Mouse (Mus musculus): ENCODE measurements at regions not wholly inside any gene's neighbourhood (a gene's known extent, or its start where the extent isn't known, plus 50 kb on each side); places are given as distances from the start of the nearest gene placed in this dataset.

DNA sequence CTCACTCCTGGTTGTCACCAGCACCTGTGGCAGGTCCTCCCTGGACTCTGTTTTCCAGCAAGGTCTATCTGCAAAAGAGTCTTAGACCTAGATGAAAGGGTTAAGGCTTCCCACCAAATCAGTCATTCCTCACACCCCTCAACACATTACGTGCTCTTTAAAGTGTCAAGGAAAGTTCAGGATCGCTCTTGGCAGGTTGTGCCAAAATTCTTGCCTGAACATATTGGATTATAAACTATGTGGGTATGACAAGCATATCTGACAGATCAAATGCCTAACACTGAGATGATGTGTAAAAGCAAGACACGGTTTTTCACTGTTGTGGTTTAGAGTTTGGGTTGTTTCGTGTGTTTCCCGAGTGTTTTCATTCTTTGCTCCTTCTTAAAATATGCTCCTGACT lies 193.0 kb upstream of the Six2 start:
- WGBS, result 45% methylated on average over 5 of the region's 5 CpGs
- Histone ChIP-seq H3K4me2 (replicated peaks) (no peak overlapping the region), H3K4me1 (peaks cover 29% of the 10 kb centered on the region), H3K36me3 (no peaks in the 10 kb centered on the region), H3K27me3 (no peaks in the 10 kb centered on the region), H3K4me3 (no peak overlapping the region), H3K27ac (no peak overlapping the region), H3K9ac (no peak overlapping the region), H3K9me3 (no peaks in the 10 kb centered on the region)
- no peak for ATAC-seq (ENCODE audit: insufficient number of reproducible peaks, insufficient read depth, low FRiP score, low TSS enrichment)

DNA sequence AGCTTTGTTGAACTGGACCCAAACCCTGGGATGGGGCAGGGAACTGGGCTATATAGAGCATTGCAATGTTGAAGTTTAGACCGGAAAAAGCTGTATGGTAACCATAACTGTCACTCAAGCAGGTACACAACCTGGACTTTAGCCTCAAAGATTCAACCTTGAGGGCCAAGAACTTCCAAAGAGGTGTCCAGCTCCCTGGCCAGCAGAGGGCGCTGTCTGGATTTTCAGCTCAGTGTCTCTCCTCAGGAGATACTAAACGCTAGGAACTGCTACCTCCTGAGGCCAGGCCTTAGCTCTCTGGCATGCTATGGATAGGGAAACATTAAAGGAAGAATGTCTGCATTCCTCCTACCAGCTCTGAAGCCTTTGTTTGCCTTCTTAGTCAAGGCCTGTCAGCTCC lies 189.4 kb upstream of the Six2 start:
- H3K27ac ChIP-seq, result no peak overlapping the region
- peaks cover 18% of the 10 kb centered on the region for H3K27me3 ChIP-seq
- WGBS, result 45% methylated on average over 3 of the region's 3 CpGs
- no peak overlapping the region for H3K9ac ChIP-seq
- no peaks in the 10 kb centered on the region for H3K36me3 ChIP-seq
- H3K4me2 ChIP-seq (replicated peaks), result no peak overlapping the region
- no peak overlapping the region for H3K4me3 ChIP-seq
- ATAC-seq (ENCODE audit: insufficient number of reproducible peaks, insufficient read depth, low FRiP score, low TSS enrichment), result no peak
- H3K4me1 ChIP-seq, result peaks cover 49% of the 10 kb centered on the region
- no peaks in the 10 kb centered on the region for H3K9me3 ChIP-seq

DNA sequence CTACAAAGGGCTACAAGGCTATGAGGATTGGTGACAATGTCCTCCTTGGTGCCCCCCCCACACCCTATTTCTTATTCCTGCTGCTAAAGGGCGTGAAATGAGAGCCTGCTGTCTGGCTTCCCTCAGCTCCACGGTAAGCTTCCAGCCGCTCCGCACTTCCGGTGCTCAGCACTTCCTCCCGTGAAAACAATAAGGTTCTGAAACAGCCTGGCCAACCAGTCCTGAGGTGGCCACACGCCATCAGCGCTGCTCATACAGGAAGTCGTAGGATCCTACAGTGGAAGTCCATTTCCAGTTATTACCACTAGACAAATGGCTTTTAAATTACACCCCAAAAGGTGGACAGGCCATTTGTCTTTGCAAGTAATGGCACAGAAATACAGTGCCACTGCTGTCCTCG lies 188.8 kb upstream of the Six2 start:
- no peak overlapping the region for H3K9ac ChIP-seq
- H3K4me3 ChIP-seq, result no peak overlapping the region
- ATAC-seq (ENCODE audit: insufficient number of reproducible peaks, insufficient read depth, low FRiP score, low TSS enrichment), result no peak
- H3K27me3 ChIP-seq, result peaks cover 18% of the 10 kb centered on the region
- no peak overlapping the region for H3K4me2 ChIP-seq (replicated peaks)
- 0 out of 2 replicates have a peak overlapping the region, but pooled peaks have one; percentile 37 for H3K27ac ChIP-seq
- no peaks in the 10 kb centered on the region for H3K9me3 ChIP-seq
- H3K4me1 ChIP-seq, result peaks cover 48% of the 10 kb centered on the region
- 31% methylated on average over 10 of the region's 10 CpGs for WGBS
- no peaks in the 10 kb centered on the region for H3K36me3 ChIP-seq

DNA sequence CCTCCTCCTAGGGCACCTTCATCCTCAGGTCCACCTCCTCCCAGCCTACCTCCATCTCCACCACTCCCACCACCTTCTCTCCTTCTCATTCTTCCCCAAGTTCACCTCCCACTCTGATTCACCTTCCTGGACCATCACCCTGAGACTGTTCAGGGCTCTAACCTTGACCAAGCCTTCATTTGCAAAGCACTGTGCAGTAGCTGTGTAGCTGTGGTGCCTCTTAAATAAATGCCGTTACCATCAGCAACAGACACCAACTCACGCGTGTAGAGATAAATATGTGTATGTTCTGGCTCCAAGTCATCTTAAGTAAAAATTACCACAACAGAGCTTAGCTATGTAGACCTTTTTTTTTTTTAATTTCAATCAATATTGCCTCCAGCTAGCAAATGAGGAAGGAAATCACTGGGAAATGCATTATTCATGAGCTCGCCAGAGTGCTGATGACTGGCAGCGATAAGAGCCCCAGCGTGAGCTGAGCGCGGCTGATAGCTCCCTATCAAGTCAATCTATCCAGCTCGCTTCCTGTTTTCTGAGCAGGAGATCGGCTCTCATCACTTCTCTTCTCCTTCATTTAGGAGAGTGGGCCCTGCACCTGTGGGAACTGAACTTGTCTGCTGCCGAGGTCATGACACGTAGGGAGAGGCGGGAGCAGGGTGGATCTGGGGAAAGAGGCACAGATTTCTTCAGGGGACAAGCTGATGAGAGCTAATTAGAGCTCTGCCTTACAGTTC lies 185.9 kb upstream of the Six2 start:
- no peaks in the 10 kb centered on the region for H3K9me3 ChIP-seq
- H3K4me1 ChIP-seq, result peaks cover 62% of the 10 kb centered on the region
- peak overlapping the region; percentile 24; the same call in 1 of the 2 replicates for H3K4me2 ChIP-seq (replicated peaks)
- 14% methylated on average over 13 of the region's 13 CpGs for WGBS
- H3K27me3 ChIP-seq, result peaks cover 18% of the 10 kb centered on the region
- ATAC-seq (ENCODE audit: insufficient number of reproducible peaks, insufficient read depth, low FRiP score, low TSS enrichment), result no peak
- H3K36me3 ChIP-seq, result no peaks in the 10 kb centered on the region
- H3K9ac ChIP-seq, result no peak overlapping the region
- no peak overlapping the region for H3K27ac ChIP-seq
- H3K4me3 ChIP-seq, result no peak overlapping the region

DNA sequence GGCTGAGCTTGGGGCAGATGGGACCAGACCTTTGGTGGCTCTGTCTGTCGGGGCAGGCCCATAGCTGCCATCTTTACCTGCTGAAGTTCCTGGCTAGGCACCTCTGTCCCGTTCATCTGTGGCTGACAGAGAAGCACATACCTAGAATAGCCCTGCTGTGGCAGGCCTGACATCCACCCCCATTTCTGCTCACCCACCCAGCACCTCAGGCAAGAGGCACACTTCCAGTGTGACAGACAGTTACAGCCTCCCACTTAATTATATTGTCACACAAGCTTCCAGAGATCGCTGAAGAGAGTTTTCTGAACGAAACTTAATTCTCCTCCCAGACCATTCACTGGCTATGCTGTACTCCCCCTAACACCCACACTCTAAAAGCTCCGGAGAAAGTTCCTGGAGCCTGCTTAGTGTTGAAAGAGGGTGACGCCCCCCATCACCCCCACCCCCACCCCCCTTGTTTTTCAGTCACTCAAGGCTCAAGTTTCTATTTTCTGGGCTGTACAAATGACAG lies 184.9 kb upstream of the Six2 start:
- Histone ChIP-seq H3K9ac (no peak overlapping the region), H3K4me2 (replicated peaks) (no peak overlapping the region), H3K27me3 (peaks cover 18% of the 10 kb centered on the region), H3K9me3 (no peaks in the 10 kb centered on the region), H3K4me3 (no peak overlapping the region), H3K36me3 (no peaks in the 10 kb centered on the region), H3K27ac (0 out of 2 replicates have a peak overlapping the region, but pooled peaks have one; percentile 8), H3K4me1 (peaks cover 72% of the 10 kb centered on the region)
- WGBS, result 30% methylated on average over 6 of the region's 6 CpGs
- no peak for ATAC-seq (ENCODE audit: insufficient number of reproducible peaks, insufficient read depth, low FRiP score, low TSS enrichment)

DNA sequence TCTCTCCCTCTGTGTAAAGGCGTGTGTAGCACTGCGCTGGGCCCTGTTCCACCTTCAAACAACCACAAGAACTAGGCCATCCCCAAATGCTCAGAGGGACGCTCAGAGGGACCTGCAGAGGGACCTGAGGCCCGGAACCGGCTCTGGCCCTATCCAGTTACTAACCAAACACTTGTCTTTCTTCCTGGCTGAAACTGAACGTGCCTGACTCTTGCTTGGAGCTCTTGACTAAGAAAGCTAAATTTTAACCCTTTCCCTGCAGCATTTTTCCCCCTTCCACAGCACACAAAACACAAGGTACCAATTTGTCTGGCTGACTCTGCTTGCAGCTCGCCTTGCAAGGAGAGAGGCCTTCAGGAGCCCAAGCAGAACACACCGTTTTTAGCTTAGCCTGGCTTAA lies 182.3 kb upstream of the Six2 start:
- H3K9ac ChIP-seq, result no peak overlapping the region
- 6% methylated on average over 8 of the region's 8 CpGs for WGBS
- no peak overlapping the region for H3K4me3 ChIP-seq
- H3K27ac ChIP-seq, result peak overlapping the region; percentile 90
- peaks cover 71% of the 10 kb centered on the region for H3K4me1 ChIP-seq
- H3K27me3 ChIP-seq, result peaks cover 13% of the 10 kb centered on the region
- H3K4me2 ChIP-seq (replicated peaks), result no peak overlapping the region
- H3K36me3 ChIP-seq, result no peaks in the 10 kb centered on the region
- no peaks in the 10 kb centered on the region for H3K9me3 ChIP-seq
- no peak for ATAC-seq (ENCODE audit: insufficient number of reproducible peaks, insufficient read depth, low FRiP score, low TSS enrichment)

DNA sequence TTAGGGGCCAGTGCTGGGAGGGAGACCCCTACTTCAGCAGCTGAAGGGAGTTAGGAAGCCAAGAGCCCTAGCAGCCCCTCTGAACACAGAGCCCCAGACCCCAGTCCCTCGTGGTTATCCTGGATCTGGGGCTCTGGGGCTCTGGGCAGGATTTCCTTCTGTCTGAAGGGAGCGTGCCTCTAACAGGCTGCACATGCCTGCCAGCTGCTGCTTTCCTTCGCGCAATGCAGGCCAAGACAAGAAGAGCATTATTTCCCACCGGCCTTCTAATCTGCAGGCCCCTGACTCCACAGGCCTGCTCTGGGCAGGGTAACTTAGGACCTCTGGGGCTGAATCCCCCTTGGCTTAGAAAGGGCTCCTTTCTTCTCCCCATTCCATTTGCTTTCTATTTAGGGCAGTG lies 181.1 kb upstream of the Six2 start:
- WGBS, result 5% methylated on average over 5 of the region's 5 CpGs
- peak; percentile 25; the same call in 1 of the 2 replicates for ATAC-seq (ENCODE audit: insufficient number of reproducible peaks, insufficient read depth, low FRiP score, low TSS enrichment)
- H3K9me3 ChIP-seq, result no peaks in the 10 kb centered on the region
- H3K27me3 ChIP-seq, result peaks cover 9% of the 10 kb centered on the region
- no peak overlapping the region for H3K4me3 ChIP-seq
- H3K36me3 ChIP-seq, result no peaks in the 10 kb centered on the region
- H3K4me2 ChIP-seq (replicated peaks), result no peak overlapping the region
- peak overlapping the region; percentile 90 for H3K27ac ChIP-seq
- peaks cover 64% of the 10 kb centered on the region for H3K4me1 ChIP-seq
- H3K9ac ChIP-seq, result no peak overlapping the region; the same call in 1 of the 2 replicates

DNA sequence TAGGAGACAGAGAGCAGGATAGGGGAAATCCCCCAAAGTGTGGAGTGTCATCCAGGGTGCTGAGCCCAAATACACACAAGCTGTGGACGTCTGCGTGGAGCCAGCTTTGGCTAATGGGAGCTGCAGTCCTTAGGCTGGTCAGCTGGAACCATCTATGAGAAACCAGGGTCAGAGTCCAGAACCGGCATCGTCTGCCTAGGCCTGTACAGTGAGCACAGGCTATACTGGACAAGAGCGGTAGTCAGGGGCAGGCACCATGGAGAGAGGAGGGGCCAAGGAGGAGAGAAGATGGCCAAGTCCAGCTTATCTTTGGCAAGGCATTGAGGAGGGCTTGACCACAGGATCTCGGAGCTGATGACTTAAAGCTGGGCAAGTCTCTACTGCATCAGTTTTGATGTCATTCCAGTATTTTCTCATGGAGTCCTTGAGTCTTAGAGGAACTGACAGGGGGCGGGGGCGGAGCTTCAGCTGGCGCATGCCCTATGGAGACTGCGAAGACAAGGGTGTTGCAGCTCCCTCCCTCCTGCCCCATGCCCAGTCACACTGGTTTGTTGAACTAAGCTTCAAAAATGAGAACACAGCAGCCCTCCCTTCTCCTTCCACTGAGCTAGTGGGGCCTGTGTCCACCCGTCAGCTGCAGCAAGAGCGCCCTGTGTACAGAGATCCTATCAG lies 180.0 kb upstream of the Six2 start:
- peaks cover 5% of the 10 kb centered on the region; the same call in 1 of the 2 replicates for H3K27me3 ChIP-seq
- ATAC-seq (ENCODE audit: insufficient number of reproducible peaks, insufficient read depth, low FRiP score, low TSS enrichment), result peak; percentile 19
- peaks cover 53% of the 10 kb centered on the region for H3K4me1 ChIP-seq
- H3K27ac ChIP-seq, result peak overlapping the region; percentile 90
- no peak overlapping the region for H3K9ac ChIP-seq
- WGBS, result 65% methylated on average over 12 of the region's 12 CpGs
- H3K36me3 ChIP-seq, result no peaks in the 10 kb centered on the region
- H3K9me3 ChIP-seq, result no peaks in the 10 kb centered on the region
- no peak overlapping the region for H3K4me3 ChIP-seq
- no peak overlapping the region for H3K4me2 ChIP-seq (replicated peaks)

DNA sequence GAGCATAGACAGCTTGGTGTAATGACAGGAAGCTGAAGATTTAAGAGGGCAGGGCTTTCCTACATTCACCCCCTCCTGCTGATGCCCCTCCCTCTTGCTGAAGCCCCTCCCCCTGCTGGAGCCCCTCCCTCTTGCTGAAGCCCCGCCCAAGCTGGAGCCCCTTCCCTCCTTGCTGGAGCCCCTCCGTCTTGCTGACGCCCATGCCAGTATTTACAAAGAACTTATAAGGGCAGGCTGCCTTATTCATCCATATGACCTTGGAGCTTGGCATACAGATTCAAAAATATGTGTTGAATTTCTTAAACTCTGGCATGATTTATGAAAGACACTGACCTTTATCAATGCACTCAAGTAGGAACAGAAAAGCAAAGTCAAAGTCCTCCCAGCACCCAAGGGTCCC lies 178.5 kb upstream of the Six2 start:
- no peak overlapping the region for H3K9ac ChIP-seq
- peaks cover 40% of the 10 kb centered on the region for H3K4me1 ChIP-seq
- H3K4me2 ChIP-seq (replicated peaks), result no peak overlapping the region
- H3K27me3 ChIP-seq, result no peaks in the 10 kb centered on the region
- no peaks in the 10 kb centered on the region for H3K36me3 ChIP-seq
- 80% methylated on average over 3 of the region's 3 CpGs for WGBS
- H3K4me3 ChIP-seq, result no peak overlapping the region
- no peak for ATAC-seq (ENCODE audit: insufficient number of reproducible peaks, insufficient read depth, low FRiP score, low TSS enrichment)
- no peaks in the 10 kb centered on the region for H3K9me3 ChIP-seq
- H3K27ac ChIP-seq, result no peak overlapping the region

DNA sequence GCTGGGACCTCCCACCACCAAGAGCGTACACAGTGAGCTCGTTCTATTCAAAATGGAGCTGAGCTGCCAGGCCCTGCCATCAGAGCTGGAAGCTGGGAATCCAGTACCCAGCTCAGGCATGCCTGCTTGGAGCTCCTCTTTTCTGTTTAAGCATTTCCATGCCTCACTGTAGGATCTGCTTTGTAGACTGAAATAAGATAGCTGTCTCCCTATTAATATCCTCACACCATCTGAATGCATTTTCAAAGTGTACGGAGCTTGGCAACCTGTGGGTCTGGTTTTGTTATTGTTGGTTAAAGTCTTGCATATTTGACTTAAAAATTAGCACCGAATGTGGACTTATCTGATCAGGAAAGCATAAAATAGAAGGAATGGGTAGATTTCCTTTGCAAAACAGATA lies 177.9 kb upstream of the Six2 start:
- Histone ChIP-seq H3K4me2 (replicated peaks) (no peak overlapping the region), H3K27ac (no peak overlapping the region), H3K4me3 (no peak overlapping the region), H3K36me3 (no peaks in the 10 kb centered on the region), H3K9me3 (no peaks in the 10 kb centered on the region), H3K9ac (no peak overlapping the region), H3K4me1 (peaks cover 35% of the 10 kb centered on the region), H3K27me3 (no peaks in the 10 kb centered on the region)
- ATAC-seq (ENCODE audit: insufficient number of reproducible peaks, insufficient read depth, low FRiP score, low TSS enrichment), result no peak
- WGBS, result 84% methylated on average over 4 of the region's 4 CpGs

DNA sequence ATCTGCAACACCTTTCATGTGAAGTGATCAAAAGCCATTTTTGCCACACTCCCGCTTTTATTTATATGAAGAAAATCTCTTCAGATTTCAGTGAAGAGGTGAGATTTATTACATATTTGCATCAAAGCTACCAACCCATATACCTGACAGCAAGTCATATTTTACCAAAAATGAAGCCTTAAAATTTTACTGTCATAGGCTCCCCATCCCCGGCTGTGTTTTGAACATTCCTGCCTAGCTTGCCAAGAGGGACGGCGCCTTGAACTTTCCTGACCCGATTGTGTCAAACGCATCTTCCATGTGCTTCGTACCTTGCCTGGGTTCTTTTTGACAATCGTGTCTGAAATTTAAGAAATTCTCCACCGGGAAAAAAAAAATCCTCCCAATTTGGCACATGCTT lies 173.3 kb upstream of the Six2 start:
- Histone ChIP-seq H3K9ac (no peak overlapping the region), H3K9me3 (no peaks in the 10 kb centered on the region), H3K27me3 (no peaks in the 10 kb centered on the region), H3K4me3 (no peak overlapping the region), H3K4me1 (peaks cover 16% of the 10 kb centered on the region), H3K36me3 (no peaks in the 10 kb centered on the region), H3K4me2 (replicated peaks) (no peak overlapping the region), H3K27ac (no peak overlapping the region)
- no peak for ATAC-seq (ENCODE audit: insufficient number of reproducible peaks, insufficient read depth, low FRiP score, low TSS enrichment)
- 56% methylated on average over 9 of the region's 9 CpGs for WGBS

DNA sequence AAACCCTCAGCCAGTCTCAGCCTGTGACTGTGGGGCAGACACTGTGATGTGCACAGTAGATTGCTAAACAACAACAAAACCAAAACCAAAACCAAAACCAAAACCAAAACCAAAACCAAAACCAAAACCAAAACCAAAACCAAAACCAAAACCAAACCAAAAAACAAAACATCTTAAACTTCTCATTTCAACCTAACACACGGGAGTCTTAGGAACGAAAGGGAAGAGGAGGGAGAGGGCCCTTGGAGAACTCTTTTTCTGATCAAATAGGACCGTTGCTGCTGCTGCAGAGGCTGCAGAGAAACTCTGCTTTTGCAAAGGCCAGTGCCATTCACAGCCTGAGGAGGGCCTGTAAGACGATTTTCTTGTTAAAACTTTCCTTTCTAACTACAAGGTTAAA lies 172.7 kb upstream of the Six2 start:
- H3K27ac ChIP-seq, result no peak overlapping the region
- H3K4me2 ChIP-seq (replicated peaks), result no peak overlapping the region
- no peaks in the 10 kb centered on the region for H3K36me3 ChIP-seq
- no peak overlapping the region for H3K4me3 ChIP-seq
- H3K27me3 ChIP-seq, result no peaks in the 10 kb centered on the region
- no peak for ATAC-seq (ENCODE audit: insufficient number of reproducible peaks, insufficient read depth, low FRiP score, low TSS enrichment)
- 50% methylated on average over 4 of the region's 4 CpGs for WGBS
- H3K9ac ChIP-seq, result no peak overlapping the region
- H3K4me1 ChIP-seq, result peaks cover 16% of the 10 kb centered on the region
- H3K9me3 ChIP-seq, result no peaks in the 10 kb centered on the region

Data from embryonic facial prominence, embryonic 12.5 days (tissue).